Mouse (Mus musculus): Measurements from ENCODE around the gene Pdzph1.

- TF ChIP-seq FLI1 (IDR thresholded peaks at IDR 0.05; ENCODE audit: low read length) = no peak
- no peak for TF ChIP-seq GATA1 (IDR thresholded peaks at IDR 0.05; ENCODE audit: borderline replicate concordance, low read length)
Observed at GRCm38 (mm10) chr17:58923901-58924476, 67.2 kb downstream of the Pdzph1 start.
